Mouse (Mus musculus) cortical plate, adult 2 months (tissue): ENCODE measurements around the gene Iglon5. TPM values are rescaled to one million over a fixed set of nuclear protein-coding genes. Genes with fewer than 3 reads are reported as not detected.

ENCODE experiments used
- H3K27ac ChIP-seq: fragments of 200-500 bp; 2 replicates; pipeline ENCODE4 v1.5.1; 2012; ENCODE audit warnings: low read length, control low read depth, inconsistent platforms; ENCODE audit not compliant: insufficient read depth
- H3K4me1 ChIP-seq: fragments of 200-500 bp; 2 replicates; pipeline ENCODE4 v1.6.1; 2011; ENCODE audit warnings: low read length; ENCODE audit not compliant: control insufficient read depth, insufficient read depth
- H3K4me3 ChIP-seq: fragments of 200-500 bp; 2 replicates; pipeline ENCODE4 v1.5.1; 2011; ENCODE audit warnings: mild to moderate bottlenecking, low read length, control low read depth; ENCODE audit not compliant: insufficient read depth
- CTCF ChIP-seq: fragments of 200-500 bp; IDR thresholded peaks from 2 replicates; pipeline ENCODE4 v1.5.1; 2011; ENCODE audit warnings: mild to moderate bottlenecking, control low read depth, low read length; ENCODE audit not compliant: insufficient read depth; ENCODE audit errors: extremely low read depth
- POLR2A ChIP-seq: fragments of 200-500 bp; IDR thresholded peaks from 2 replicates; pipeline ENCODE4 v1.6.1; 2011; ENCODE audit warnings: mild to moderate bottlenecking, low read length, control low read depth; ENCODE audit not compliant: insufficient read depth; ENCODE audit errors: extremely low read depth
- polyA plus RNA-seq: library from polyadenylated mRNA; depleted of rRNA; stranded (reverse); fragments of >200 nt; gene quantifications from 2 replicates; pipeline ENCODE4 v1.2.3, GENCODE M21; 2012

Iglon5 gene
- polyA plus RNA-seq, 1 experiment = 42.2 TPM

DNA sequence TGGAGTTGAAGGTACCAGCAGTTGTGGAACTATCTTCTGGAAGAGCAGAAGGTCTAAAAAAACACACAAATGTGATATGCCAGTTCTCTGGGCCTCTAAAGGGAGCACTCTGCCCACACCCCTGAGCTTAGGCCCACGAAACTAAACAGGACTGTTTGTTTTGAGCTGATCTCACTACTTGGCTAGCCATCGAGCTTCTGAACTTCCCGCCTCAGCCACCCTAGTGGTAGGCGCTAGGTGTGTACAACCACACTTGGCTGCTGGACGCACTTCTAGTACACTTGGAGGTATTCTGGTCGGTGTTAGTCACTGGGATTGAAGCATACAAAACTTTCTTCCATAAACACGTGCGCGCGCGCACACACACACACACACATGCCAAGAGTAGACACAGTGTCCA, 38.1 kb downstream of the Iglon5 start:
- no peaks in the 10 kb centered on the region for H3K4me1 ChIP-seq
- H3K27ac ChIP-seq = no peak overlapping the region
- TF ChIP-seq POLR2A = no peak
- TF ChIP-seq CTCF = no peak
- H3K4me3 ChIP-seq = no peak overlapping the region

DNA sequence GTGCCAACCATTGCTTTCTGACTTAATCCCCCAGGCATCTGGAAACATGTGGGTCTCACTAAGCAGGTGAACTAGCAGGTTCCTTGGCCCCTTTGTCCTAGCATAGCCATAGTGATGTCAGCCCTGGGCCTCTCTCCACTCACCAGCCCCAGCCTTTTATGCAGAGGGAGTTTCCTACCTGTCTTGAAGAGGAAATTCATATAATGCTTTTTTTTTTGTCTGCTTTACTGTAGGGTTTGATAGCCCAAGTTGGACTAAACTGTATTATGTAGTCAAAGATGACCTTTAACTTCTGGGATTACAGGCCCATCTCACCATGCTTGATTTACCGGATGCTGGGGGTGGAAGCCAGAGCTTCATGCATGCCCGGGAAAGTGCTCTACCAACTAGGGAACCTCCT, 40.1 kb downstream of the Iglon5 start:
- TF ChIP-seq POLR2A (no peak), CTCF (no peak)
- Histone ChIP-seq H3K4me3 (no peak overlapping the region), H3K27ac (no peak overlapping the region), H3K4me1 (no peaks in the 10 kb centered on the region; the same call in 1 of the 2 replicates)

DNA sequence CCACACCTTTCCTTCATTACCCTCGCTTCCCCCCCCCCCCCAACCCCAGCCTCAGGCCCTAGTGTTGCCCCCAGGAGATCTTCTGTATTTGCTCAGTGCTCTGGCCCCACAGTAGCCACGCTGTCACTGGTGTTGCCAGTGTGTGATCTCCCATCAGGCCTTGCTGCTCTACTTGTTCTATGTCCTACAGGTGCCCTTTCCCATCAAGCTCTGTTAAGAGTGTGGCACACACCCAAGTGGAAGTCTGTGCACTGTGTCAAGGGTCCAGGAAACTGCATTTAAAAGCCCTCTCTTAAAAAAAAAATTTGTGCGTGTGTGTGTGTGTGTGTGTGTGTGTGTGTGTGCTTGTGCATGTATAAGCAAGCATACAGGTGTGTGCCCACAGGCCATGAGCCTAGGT, 41.6 kb downstream of the Iglon5 start:
- Histone ChIP-seq H3K27ac (no peak overlapping the region), H3K4me1 (no peaks in the 10 kb centered on the region; the same call in 1 of the 2 replicates), H3K4me3 (no peak overlapping the region)
- TF ChIP-seq CTCF (no peak), POLR2A (no peak)

DNA sequence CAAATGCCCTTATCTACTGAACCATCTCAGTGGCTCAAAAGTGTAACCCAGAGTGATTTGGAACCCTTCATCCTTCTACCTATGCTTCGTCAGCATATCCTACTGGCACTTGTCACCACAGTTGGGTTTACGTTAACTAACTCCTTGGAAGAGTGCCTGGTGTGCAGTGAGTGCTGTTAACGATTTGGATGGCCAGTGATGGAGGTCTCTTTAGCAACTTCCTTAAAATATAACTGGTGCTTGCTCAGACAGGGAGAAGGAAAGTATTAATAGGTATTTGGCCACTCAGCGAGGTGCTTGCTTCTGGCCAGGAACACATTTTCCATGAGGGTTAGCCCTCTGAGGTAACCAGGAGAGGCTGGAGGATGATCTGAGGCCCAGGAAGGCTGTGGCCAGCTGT, 42.1 kb downstream of the Iglon5 start:
- Histone ChIP-seq H3K27ac (no peak overlapping the region), H3K4me1 (no peaks in the 10 kb centered on the region; the same call in 1 of the 2 replicates), H3K4me3 (no peak overlapping the region)
- no peak for TF ChIP-seq CTCF
- TF ChIP-seq POLR2A = no peak

DNA sequence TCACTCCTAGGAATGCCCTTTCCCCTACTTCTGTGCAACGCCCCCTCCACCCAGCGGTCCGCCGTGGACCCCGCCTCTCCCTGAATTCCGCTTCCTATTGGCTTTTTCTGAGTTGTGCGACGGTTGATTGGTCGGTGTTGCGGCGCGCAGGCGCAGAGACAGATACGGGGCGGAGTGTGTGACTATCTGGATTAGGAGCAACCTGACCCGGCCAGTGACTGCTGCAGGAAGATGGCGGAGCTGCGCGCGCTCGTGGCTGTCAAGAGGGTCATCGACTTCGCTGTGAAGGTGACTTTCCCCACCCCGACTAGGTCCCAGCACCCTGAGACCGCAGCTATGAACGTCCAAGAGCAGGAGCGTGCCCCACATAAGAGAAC, 46.0 kb downstream of the Iglon5 start, which contains the start of the genes Etfb and Gm45233:
Gene Etfb, plus strand, starts transcription at position 167 of the 377 bp plus-strand sequence.
Gene Gm45233, plus strand, starts transcription at position 212 of the 377 bp plus-strand sequence.
- TF ChIP-seq POLR2A = peak; percentile 85
- no peak for TF ChIP-seq CTCF
- Histone ChIP-seq H3K4me1 (no peaks in the 10 kb centered on the region; the same call in 1 of the 2 replicates), H3K27ac (peak within 1 kb of the TSS; percentile 89), H3K4me3 (peak within 1 kb of the TSS; percentile 54)

DNA sequence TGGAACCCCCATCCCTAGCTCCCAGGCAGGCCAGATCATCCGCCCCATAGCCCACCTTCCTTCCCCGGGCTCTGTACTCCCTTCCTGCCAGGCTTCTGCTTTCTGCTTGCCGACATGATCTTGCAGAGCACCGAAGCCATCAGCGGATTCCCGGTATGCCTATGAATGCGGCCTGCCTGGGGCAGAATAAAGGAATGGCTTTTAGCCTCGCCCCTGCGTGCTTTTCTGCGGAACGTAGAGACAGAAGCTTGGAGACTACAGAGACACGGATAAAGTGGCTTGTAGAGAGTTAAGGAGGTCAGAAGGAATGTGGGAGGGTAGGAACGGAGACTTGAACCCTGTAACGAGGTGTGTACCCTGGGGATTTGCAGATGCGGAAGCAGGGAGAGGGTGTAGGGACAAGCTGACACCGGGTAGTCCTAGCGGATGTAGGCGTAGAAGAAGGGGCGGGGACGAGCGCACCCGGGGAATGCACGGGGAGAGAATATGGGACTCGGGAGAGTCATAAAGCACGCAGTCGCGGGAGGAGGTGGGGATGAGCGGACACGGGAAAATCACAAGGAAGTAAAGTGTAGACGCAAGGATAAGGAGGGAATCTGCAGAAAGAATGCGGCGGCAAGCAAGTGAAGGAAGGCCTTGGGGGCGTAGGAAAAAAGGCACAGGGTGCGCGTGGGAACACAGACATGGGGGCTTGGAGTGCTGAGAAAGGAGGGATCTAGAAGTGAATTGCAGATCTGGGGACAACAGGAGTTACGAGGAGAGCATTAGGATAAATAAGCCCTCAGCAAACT, 46.6 kb downstream of the Iglon5 start:
- Histone ChIP-seq H3K27ac (peak overlapping the region; percentile 89), H3K4me1 (no peaks in the 10 kb centered on the region; the same call in 1 of the 2 replicates)
- TF ChIP-seq POLR2A (peak; percentile 64), CTCF (no peak)

DNA sequence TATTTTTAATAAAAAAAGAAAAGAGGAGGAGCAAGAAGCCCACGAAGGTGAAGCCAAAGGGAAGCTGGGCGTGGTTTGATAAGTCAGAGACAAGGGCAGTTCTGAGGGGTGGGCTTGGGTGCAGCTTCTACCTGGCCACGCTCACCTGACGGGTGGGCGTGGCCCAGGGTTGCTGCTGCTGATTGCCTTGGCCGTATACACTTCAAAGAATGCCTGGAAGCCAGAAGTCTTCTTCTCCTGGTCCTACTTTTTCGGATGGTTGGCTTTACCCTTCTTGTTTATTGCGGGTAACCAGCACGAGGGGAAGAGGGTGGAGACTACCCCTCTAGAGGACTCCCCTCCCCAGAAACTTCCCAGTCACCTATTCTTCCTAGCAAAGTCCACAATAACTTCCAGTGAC, 47.2 kb downstream of the Iglon5 start:
- peak overlapping the region; percentile 54; the same call in 1 of the 2 replicates for H3K4me3 ChIP-seq
- TF ChIP-seq POLR2A = no peak
- TF ChIP-seq CTCF = no peak
- no peak overlapping the region; the same call in 1 of the 2 replicates for H3K27ac ChIP-seq
- no peaks in the 10 kb centered on the region; the same call in 1 of the 2 replicates for H3K4me1 ChIP-seq

More for the DNA sequence above, 46.6 kb downstream of the Iglon5 start:
- peak overlapping the region; percentile 54 for H3K4me3 ChIP-seq

DNA sequence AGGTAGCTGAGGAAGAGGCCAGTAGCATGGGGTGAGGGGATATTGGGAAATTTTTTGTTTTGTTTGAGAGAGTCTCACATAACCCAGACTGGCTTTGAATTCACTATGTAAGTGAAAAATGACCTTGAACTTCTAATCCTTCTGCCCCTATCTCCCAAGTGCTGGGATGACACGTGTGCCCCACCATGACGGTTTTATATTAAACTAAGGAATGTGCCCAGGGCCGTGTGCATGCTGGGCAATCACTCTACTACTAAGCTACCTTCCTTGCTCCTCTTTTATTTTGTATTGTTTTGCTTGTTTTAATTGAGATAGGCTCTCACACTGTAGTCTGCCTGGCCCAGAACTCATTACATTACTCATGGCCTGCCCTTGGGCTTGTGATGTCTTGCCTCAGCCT, 48.8 kb downstream of the Iglon5 start:
- H3K4me3 ChIP-seq = no peak overlapping the region
- H3K4me1 ChIP-seq = no peaks in the 10 kb centered on the region; the same call in 1 of the 2 replicates
- H3K27ac ChIP-seq = no peak overlapping the region
- TF ChIP-seq POLR2A (no peak), CTCF (no peak)

DNA sequence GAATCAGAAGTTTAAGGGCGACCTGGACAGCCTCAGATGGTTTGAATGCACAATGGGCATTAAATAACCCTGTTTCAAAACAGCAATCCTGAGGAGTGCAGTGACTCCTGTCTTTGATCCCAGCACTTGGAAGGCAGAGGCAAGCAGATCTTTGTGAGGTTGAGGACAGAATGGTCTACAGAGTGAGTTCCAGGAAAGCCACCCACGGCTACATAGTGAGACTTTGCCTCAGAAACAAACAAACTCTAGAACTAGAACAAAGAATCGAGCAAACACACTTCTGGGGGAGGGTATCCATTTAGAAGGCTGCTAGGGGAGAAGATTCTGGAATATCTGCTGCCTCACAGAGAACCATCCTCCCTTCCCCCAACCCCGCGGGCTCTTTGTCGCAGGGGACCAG, 49.4 kb downstream of the Iglon5 start, which contains the start of gene Cldnd2:
Gene Cldnd2, plus strand, starts transcription at position 301 of the 400 bp plus-strand sequence.
- H3K27ac ChIP-seq = no peak within 1 kb of the TSS
- no peak within 1 kb of the TSS for H3K4me3 ChIP-seq
- no peak for TF ChIP-seq CTCF
- no peak for TF ChIP-seq POLR2A
- H3K4me1 ChIP-seq = no peaks in the 10 kb centered on the region; the same call in 1 of the 2 replicates

DNA sequence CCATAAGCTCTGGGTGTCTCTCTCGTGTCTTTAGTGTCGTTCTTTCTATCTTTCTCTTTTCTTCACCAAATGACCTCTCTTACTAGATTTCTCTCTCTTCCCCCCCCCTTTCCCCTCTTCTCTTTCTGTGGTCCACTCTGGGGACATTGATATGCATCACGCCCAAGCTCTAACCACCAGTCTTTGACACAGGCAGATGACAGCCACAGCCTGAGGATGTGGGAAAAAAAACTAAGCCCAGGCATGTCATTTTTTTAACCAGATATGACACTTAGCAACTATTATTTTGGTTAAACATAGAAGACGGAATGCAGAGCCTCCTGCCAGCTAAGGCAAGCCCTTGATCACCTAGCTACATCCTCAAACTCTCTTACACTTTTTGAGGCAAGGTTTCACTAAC, 51.3 kb downstream of the Iglon5 start:
- Histone ChIP-seq H3K27ac (no peak overlapping the region), H3K4me1 (no peaks in the 10 kb centered on the region), H3K4me3 (no peak overlapping the region)
- TF ChIP-seq CTCF = no peak
- no peak for TF ChIP-seq POLR2A
